Mouse (Mus musculus) heart, embryonic 14.5 days (tissue): ENCODE results near the gene Mfap3l. TPM values are rescaled to one million over a fixed set of nuclear protein-coding genes. Genes with fewer than 3 reads are reported as not detected.

Experiments
- ATAC-seq: fragments of 200-750 bp; cut with Nextera tagmentation; 2 replicates; pipeline ENCODE4 v1.8.0; 2017; ENCODE audit warnings: low read depth, moderate TSS enrichment; ENCODE audit not compliant: insufficient number of reproducible peaks, insufficient read depth, low FRiP score
- H3K27ac ChIP-seq, 2 experiments: fragments of 200-500 bp in 1 of 2; fragments of 300-500 bp in 1 of 2; sonication (generic) in 1 of 2; replicated peaks in 1 of 2; 2 replicates each; pipeline ENCODE4 v1.5.1; 2012 to 2014; ENCODE audit warnings: low read depth in 2 of 2, low read length in 2 of 2, control low read depth in 1 of 2, mild to moderate bottlenecking in 1 of 2, mixed read lengths in 1 of 2; ENCODE audit not compliant: control insufficient read depth in 1 of 2, insufficient read depth in 1 of 2
- H3K27me3 ChIP-seq: fragments of 300-500 bp; sonication (generic); 2 replicates; pipeline ENCODE4 v1.6.1; 2014; ENCODE audit warnings: mild to moderate bottlenecking, low read length, control low read depth; ENCODE audit not compliant: control insufficient read depth, insufficient read depth
- H3K36me3 ChIP-seq: fragments of 300-500 bp; sonication (generic); 2 replicates; pipeline ENCODE4 v1.6.1; 2014; ENCODE audit warnings: mild to moderate bottlenecking, control low read depth, low read length, mixed read lengths; ENCODE audit not compliant: control insufficient read depth, insufficient read depth
- H3K4me1 ChIP-seq, 2 experiments: fragments of 200-500 bp in 1 of 2; fragments of 300-500 bp in 1 of 2; sonication (generic) in 1 of 2; 2 replicates each; pipeline ENCODE4 v1.6.1; 2012 to 2014; ENCODE audit warnings: low read length in 2 of 2, control low read depth in 1 of 2, mixed read lengths in 1 of 2; ENCODE audit not compliant: control insufficient read depth in 2 of 2, insufficient read depth in 2 of 2
- H3K4me2 ChIP-seq: fragments of 300-500 bp; sonication (generic); 2 replicates; pipeline ENCODE4 v1.6.1; 2014; ENCODE audit warnings: mild to moderate bottlenecking, low read length
- H3K4me3 ChIP-seq, 2 experiments: fragments of 200-500 bp in 1 of 2; fragments of 300-500 bp in 1 of 2; sonication (generic) in 1 of 2; 2 replicates each; pipeline ENCODE4 v1.5.1; 2012 to 2014; ENCODE audit warnings: low read length in 2 of 2, mild to moderate bottlenecking in 2 of 2, control low read depth in 1 of 2, low read depth in 1 of 2, moderate library complexity in 1 of 2; ENCODE audit not compliant: control insufficient read depth in 1 of 2, insufficient read depth in 1 of 2
- H3K9ac ChIP-seq: fragments of 300-500 bp; sonication (generic); 2 replicates; pipeline ENCODE4 v1.6.1; 2014; ENCODE audit warnings: mild to moderate bottlenecking, low read length
- H3K9me3 ChIP-seq: fragments of 300-500 bp; sonication (generic); 2 replicates; pipeline ENCODE4 v1.6.1; 2016; ENCODE audit warnings: low read length, control low read depth; ENCODE audit not compliant: control insufficient read depth
- WGBS: fragments of 180-500 bp; shearing (Covaris S2); extraction: QIAGEN DNeasy Blood & Tissue Kit; methylation state at CpG from one replicate; pipeline ENCODE4 v1.1.7; 2014; 5-methylcytosine and 5-hydroxymethylcytosine counted together
- polyA plus RNA-seq: library from polyadenylated mRNA; unstranded; fragments of >200 nt; fragmentation: Nextera tagmentation; extraction: Ambion mirVana; gene quantifications from 2 replicates; pipeline ENCODE4 v1.2.1, GENCODE M21; 2014

Gene Mfap3l
- polyA plus RNA-seq, 1 experiment from 2014 or later, result 0.80 TPM

- WGBS, result 61% methylated on average over 3 of the region's 3 CpGs
- no peak overlapping the region for H3K4me3 ChIP-seq
- no peaks in the 10 kb centered on the region for H3K27me3 ChIP-seq
- H3K4me1 ChIP-seq, result no peaks in the 10 kb centered on the region
- no peaks in the 10 kb centered on the region for H3K36me3 ChIP-seq
- H3K4me2 ChIP-seq, result no peak overlapping the region
- ATAC-seq, result no peak
- H3K9ac ChIP-seq, result no peak overlapping the region
- H3K27ac ChIP-seq, result no peak overlapping the region
- H3K9me3 ChIP-seq, result no peaks in the 10 kb centered on the region
Measured at GRCm38 (mm10) chr8:60666852-60667251, 34.2 kb downstream of the Mfap3l start.

DNA sequence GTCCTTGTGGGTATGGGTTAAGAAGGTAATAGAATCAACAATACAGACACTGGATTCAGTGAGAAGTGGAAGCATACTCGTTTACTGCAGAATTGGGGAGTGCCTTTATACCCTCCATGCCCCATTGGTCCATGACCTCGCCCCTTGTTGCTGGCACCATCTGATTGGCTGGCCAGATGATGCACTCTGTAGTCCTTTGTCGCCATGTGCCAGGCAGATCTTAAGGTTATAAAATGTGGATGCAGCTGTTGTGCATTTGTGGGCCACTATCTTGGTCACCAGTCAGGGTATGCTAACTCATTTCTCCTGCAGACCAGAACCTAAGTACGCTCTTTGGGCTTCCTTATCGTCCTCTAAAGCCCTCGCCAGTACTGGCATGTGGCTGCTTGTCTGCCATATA is 46.0 kb downstream of the Mfap3l start:
- H3K9ac ChIP-seq, result no peak overlapping the region
- H3K4me1 ChIP-seq, result no peaks in the 10 kb centered on the region
- no peak for ATAC-seq
- H3K4me3 ChIP-seq, result no peak overlapping the region
- no peak overlapping the region for H3K4me2 ChIP-seq
- no peaks in the 10 kb centered on the region for H3K9me3 ChIP-seq
- WGBS, result 79% methylated on average over 6 of the region's 6 CpGs
- H3K36me3 ChIP-seq, result no peaks in the 10 kb centered on the region
- H3K27ac ChIP-seq, result no peak overlapping the region
- no peaks in the 10 kb centered on the region for H3K27me3 ChIP-seq

DNA sequence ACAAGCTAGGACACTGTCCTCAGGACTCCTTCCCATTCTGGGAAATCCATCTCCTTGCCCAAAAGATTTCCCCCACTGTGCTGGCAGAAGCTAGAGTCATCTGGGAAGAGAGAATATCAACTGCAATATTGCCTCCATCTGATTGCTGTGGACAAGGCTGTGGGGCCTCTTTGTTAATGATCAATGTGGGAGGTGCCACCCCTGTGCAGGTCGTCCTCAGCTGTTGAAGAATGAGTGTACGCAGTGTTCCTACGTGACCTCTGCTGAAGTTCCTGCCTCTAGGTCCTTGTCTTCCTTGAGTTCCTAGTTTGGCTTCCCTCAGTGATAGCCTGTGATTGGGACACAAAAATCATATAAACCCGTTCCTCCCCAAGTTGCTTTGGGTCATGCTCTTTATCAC is 49.2 kb downstream of the Mfap3l start:
- no peaks in the 10 kb centered on the region for H3K4me1 ChIP-seq
- WGBS, result 76% methylated on average over 4 of the region's 4 CpGs
- H3K27me3 ChIP-seq, result no peaks in the 10 kb centered on the region
- no peaks in the 10 kb centered on the region for H3K36me3 ChIP-seq
- no peak for ATAC-seq
- no peak overlapping the region for H3K27ac ChIP-seq
- H3K4me2 ChIP-seq, result no peak overlapping the region
- H3K9ac ChIP-seq, result no peak overlapping the region
- no peaks in the 10 kb centered on the region for H3K9me3 ChIP-seq
- no peak overlapping the region for H3K4me3 ChIP-seq

DNA sequence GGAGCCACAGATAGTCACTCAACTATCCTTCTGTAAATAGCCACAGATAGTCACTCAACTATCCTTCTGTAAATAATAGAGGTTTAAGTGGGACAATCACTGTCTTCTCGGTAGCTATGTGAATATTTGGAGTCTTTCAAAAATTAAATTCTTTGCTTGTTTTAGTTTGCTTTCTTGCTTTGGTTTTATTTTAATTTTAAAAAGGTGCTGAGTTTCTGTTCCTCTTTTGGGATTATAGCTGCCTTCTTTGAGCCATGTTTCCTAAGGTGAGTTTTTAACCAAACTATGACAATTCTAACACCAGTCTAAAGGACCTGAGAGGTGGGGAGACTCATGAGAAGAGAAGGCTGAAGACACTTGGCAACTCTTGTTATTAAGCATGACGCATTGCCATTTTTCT is 49.7 kb downstream of the Mfap3l start:
- WGBS, result 85% methylated on average over 2 of the region's 2 CpGs
- Histone ChIP-seq H3K9me3 (no peaks in the 10 kb centered on the region), H3K4me1 (no peaks in the 10 kb centered on the region), H3K9ac (no peak overlapping the region), H3K36me3 (no peaks in the 10 kb centered on the region), H3K27ac (no peak overlapping the region), H3K27me3 (no peaks in the 10 kb centered on the region), H3K4me3 (no peak overlapping the region), H3K4me2 (no peak overlapping the region)
- ATAC-seq, result no peak

- H3K27me3 ChIP-seq, result no peaks in the 10 kb centered on the region
- H3K9ac ChIP-seq, result no peak overlapping the region
- no peak for ATAC-seq
- H3K4me1 ChIP-seq, result no peaks in the 10 kb centered on the region
- WGBS, result 87% methylated on average over 8 of the region's 8 CpGs
- no peaks in the 10 kb centered on the region for H3K36me3 ChIP-seq
- no peak overlapping the region for H3K4me3 ChIP-seq
- no peak overlapping the region for H3K27ac ChIP-seq
- no peaks in the 10 kb centered on the region for H3K9me3 ChIP-seq
- H3K4me2 ChIP-seq, result no peak overlapping the region
Measured at GRCm38 (mm10) chr8:60711516-60712086, 79.0 kb downstream of the Mfap3l start.

DNA sequence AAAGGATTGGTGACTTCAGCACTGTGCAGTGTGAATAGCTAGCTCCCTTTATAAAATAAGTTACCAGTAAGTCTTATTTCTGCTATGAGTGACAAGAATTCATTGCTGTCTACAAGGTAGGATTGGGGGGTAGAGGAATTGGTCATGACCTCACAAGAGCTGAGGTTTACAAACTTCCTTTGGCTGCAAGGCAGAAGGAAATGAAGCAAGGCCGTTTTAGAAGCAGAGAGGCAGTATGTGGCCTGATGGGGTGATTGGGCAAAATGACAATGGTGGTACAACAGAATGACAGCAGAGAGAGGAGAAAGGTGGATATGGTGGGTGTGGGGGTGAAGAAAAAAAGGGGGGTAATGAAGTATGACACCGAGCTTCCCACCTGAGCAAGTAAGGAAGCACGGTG is 82.1 kb downstream of the Mfap3l start:
- Histone ChIP-seq H3K4me2 (no peak overlapping the region), H3K4me1 (no peaks in the 10 kb centered on the region), H3K9ac (no peak overlapping the region), H3K27ac (no peak overlapping the region), H3K27me3 (no peaks in the 10 kb centered on the region), H3K9me3 (no peaks in the 10 kb centered on the region), H3K36me3 (no peaks in the 10 kb centered on the region), H3K4me3 (no peak overlapping the region)
- no peak for ATAC-seq
- 71% methylated on average over 3 of the region's 3 CpGs for WGBS

GRCm38 (mm10) chr8:60718692-60719091 is 86.1 kb downstream of the Mfap3l start:
- no peak for ATAC-seq
- 60% methylated on average over 3 of the region's 3 CpGs for WGBS
- Histone ChIP-seq H3K4me3 (no peak overlapping the region), H3K9ac (no peak overlapping the region), H3K27me3 (no peaks in the 10 kb centered on the region), H3K27ac (no peak overlapping the region), H3K4me1 (no peaks in the 10 kb centered on the region), H3K4me2 (no peak overlapping the region), H3K9me3 (no peaks in the 10 kb centered on the region), H3K36me3 (no peaks in the 10 kb centered on the region)
